Mouse (Mus musculus) erythroblast, adult 5-6 weeks (primary cell): Measurements from ENCODE around the gene Ntsr1. TPM values are rescaled to one million over a fixed set of nuclear protein-coding genes. Genes with fewer than 3 reads are reported as not detected.

ENCODE experiments used
- ATAC-seq: replicated peaks from 2 replicates; pipeline ENCODE4 v1.8.0; 2016; ENCODE audit warnings: moderate number of reproducible peaks, mild to moderate bottlenecking, moderate TSS enrichment, inconsistent platforms; ENCODE audit not compliant: poor library complexity, low FRiP score, severe bottlenecking
- total RNA-seq, 2 experiments: library from RNA; stranded (forward) in 1 of 2; stranded (reverse) in 1 of 2; fragments of 150-400 nt in 1 of 2; fragments of 200-764, 138-1000 nt in 1 of 2; gene quantifications; 2 replicates each; pipeline versions ENCODE4 v1.2.3 to v1.2.4; 2015 to 2017; ENCODE audit warnings: low replicate concordance in 2 of 2

Gene Ntsr1
- not detected in 2 replicates for total RNA-seq (2015; ENCODE audit: low replicate concordance)
- total RNA-seq (2017; ENCODE audit: low replicate concordance) = not detected in 2 replicates

GRCm38 (mm10) chr2:180499741-180500140 is at the start of gene Ntsr1:
TSS of gene Ntsr1 (plus strand) at chr2:180499976.
- ATAC-seq = no peak

- ATAC-seq = no peak
These were observed 49.2 kb upstream of the Ntsr1 start for GRCm38 (mm10) chr2:180450529-180450928.

- ATAC-seq = no peak
These were observed 43.8 kb upstream of the Ntsr1 start, which contains the start of gene Slco4a1 for GRCm38 (mm10) chr2:180455723-180456698. TSS of gene Slco4a1 (plus strand) at chr2:180456245.

GRCm38 (mm10) chr2:180456705-180457104 is 43.1 kb upstream of the Ntsr1 start:
- ATAC-seq = no peak

- no peak for ATAC-seq
These were observed 42.1 kb upstream of the Ntsr1 start for GRCm38 (mm10) chr2:180457680-180458079.

- ATAC-seq = no peak
These were observed 40.3 kb upstream of the Ntsr1 start for GRCm38 (mm10) chr2:180459437-180459836.

- no peak for ATAC-seq
These were observed 39.0 kb upstream of the Ntsr1 start for GRCm38 (mm10) chr2:180460801-180461200.

- no peak for ATAC-seq
These were observed 37.2 kb upstream of the Ntsr1 start for GRCm38 (mm10) chr2:180462593-180462992.

- no peak for ATAC-seq
These were observed 33.3 kb upstream of the Ntsr1 start for GRCm38 (mm10) chr2:180466505-180466904.

- no peak for ATAC-seq
These were observed 30.9 kb upstream of the Ntsr1 start for GRCm38 (mm10) chr2:180468871-180469270.

GRCm38 (mm10) chr2:180469768-180470167 is 30.0 kb upstream of the Ntsr1 start:
- no peak for ATAC-seq

- ATAC-seq = peak; percentile 45; the same call in 1 of the 2 replicates
These were observed 27.3 kb upstream of the Ntsr1 start for GRCm38 (mm10) chr2:180472306-180473079.

- peak; percentile 57; the same call in 1 of the 2 replicates for ATAC-seq
These were observed 26.7 kb upstream of the Ntsr1 start for GRCm38 (mm10) chr2:180473080-180473440.

- no peak for ATAC-seq
These were observed 24.9 kb upstream of the Ntsr1 start for GRCm38 (mm10) chr2:180474864-180475263.

- ATAC-seq = no peak
These were observed 17.5 kb upstream of the Ntsr1 start for GRCm38 (mm10) chr2:180482274-180482673.

GRCm38 (mm10) chr2:180484882-180485281 is 14.9 kb upstream of the Ntsr1 start:
- no peak for ATAC-seq

- no peak for ATAC-seq
These were observed 14.5 kb upstream of the Ntsr1 start for GRCm38 (mm10) chr2:180485306-180485705.

GRCm38 (mm10) chr2:180488210-180488751 is 11.5 kb upstream of the Ntsr1 start:
- no peak for ATAC-seq

- ATAC-seq = no peak
These were observed 3.9 kb upstream of the Ntsr1 start for GRCm38 (mm10) chr2:180495906-180496305.

- ATAC-seq = no peak
These were observed 950 bp downstream of the Ntsr1 start for GRCm38 (mm10) chr2:180500726-180501125.
